Mouse (Mus musculus) B cell, adult 67 days (primary cell): Measurements from ENCODE around the gene 6030458C11Rik. TPM values are rescaled to one million over a fixed set of nuclear protein-coding genes. Genes with fewer than 3 reads are reported as not detected.

Experiments used
- total RNA-seq, 2 experiments: library from RNA; stranded (reverse); gene quantifications; 4 replicates each; pipeline ENCODE4 v1.2.4; 2023

Gene 6030458C11Rik
- total RNA-seq = 10 to 100 TPM; 13.9 to 16.2 TPM

DNA sequence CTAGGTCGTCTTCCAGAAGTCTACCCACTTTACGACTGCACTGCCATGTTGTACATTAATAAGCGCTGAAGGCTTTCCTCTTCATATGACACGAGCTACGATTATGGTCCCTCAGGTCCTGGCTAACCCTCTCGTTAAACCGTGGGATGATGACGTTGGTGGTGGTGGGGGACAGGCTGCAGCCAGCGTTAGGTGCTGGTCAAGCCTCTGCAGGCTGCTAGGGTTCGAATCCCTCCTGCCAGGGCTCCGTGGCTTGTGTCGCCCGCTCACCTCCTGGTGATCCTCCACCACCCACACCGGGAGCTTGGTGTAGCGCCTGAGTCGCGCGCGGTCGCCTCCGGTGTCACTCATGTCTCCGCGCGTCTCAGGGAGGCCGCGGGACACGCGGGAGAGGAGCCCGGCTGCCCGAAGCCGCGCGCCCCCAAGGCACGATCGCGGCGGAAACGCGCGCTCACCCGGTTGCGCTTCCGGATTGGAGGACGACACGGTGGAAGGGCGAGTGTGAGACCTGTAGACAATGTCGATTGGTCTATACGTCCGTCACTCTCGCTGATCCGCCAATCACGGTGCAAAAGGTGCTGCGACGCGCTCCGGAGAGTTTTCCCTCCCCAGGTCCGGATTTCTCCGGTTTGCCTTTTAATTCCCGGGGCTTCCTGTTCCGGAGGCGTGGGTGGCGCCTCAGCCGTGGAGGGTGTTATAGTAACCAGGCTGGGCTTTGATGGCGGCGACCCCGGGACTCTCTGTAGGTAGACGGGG lies at the start of gene 6030458C11Rik, which contains the start of gene Drosha:
TSS of gene 6030458C11Rik (minus strand) at position 453 of the 756 bp plus-strand sequence.
TSS of gene Drosha (plus strand) at position 619 of the 756 bp plus-strand sequence.

Other genes starting within 250 kb of the 6030458C11Rik start
- gene Pdzd2, start 84.7 kb downstream of the 6030458C11Rik start, total RNA-seq = 10 to 100 TPM; 17.6 to 24.1 TPM
- 10 to 100 TPM; 22.0 to 23.7 TPM for gene Drosha, start 166 bp upstream of the 6030458C11Rik start, total RNA-seq